Mouse (Mus musculus): ENCODE measurements at regions not wholly inside any gene's neighbourhood (a gene's known extent, or its start where the extent isn't known, plus 50 kb on each side); places are given as distances from the start of the nearest gene placed in this dataset.
"Not testable (repeated sequence)": the region's sequence is repeated elsewhere in the genome, so short reads cannot be mapped to it uniquely, and the experiment has no call there.

- no peak overlapping the region for H3K4me3 ChIP-seq (replicated peaks)
- no peaks in the 10 kb centered on the region for H3K27me3 ChIP-seq (replicated peaks)
- no peaks in the 10 kb centered on the region for H3K4me1 ChIP-seq
- H3K9ac ChIP-seq, result no peak overlapping the region
- WGBS, result 49% methylated on average over 4 of the region's 4 CpGs
- no peaks in the 10 kb centered on the region for H3K9me3 ChIP-seq
- H3K36me3 ChIP-seq, result no peaks in the 10 kb centered on the region
- no peak overlapping the region for H3K27ac ChIP-seq
- H3K4me2 ChIP-seq, result no peak overlapping the region
- ATAC-seq (ENCODE audit: insufficient read depth, low FRiP score, low read depth), result no peak
Measured at GRCm38 (mm10) chr8:89980441-89980840, 367.7 kb downstream of the Tox3 start.

GRCm38 (mm10) chr8:89962799-89963198, 385.3 kb downstream of the Tox3 start:
- Histone ChIP-seq H3K4me1 (no peaks in the 10 kb centered on the region), H3K27me3 (replicated peaks) (no peaks in the 10 kb centered on the region), H3K9ac (no peak overlapping the region), H3K36me3 (no peaks in the 10 kb centered on the region), H3K4me3 (replicated peaks) (no peak overlapping the region), H3K9me3 (no peaks in the 10 kb centered on the region), H3K4me2 (no peak overlapping the region), H3K27ac (no peak overlapping the region)
- no peak for ATAC-seq (ENCODE audit: insufficient read depth, low FRiP score, low read depth)
- 89% methylated on average over 1 of the region's 1 CpGs for WGBS

- Histone ChIP-seq H3K9me3 (no peaks in the 10 kb centered on the region), H3K4me1 (no peaks in the 10 kb centered on the region), H3K4me3 (replicated peaks) (no peak overlapping the region), H3K36me3 (no peaks in the 10 kb centered on the region), H3K4me2 (no peak overlapping the region), H3K27me3 (replicated peaks) (no peaks in the 10 kb centered on the region), H3K27ac (no peak overlapping the region), H3K9ac (no peak overlapping the region)
- no peak for ATAC-seq (ENCODE audit: insufficient read depth, low FRiP score, low read depth)
Measured at GRCm38 (mm10) chr8:89957486-89957885, 390.7 kb downstream of the Tox3 start.

- Histone ChIP-seq H3K4me2 (no peak overlapping the region), H3K4me1 (no peaks in the 10 kb centered on the region), H3K36me3 (no peaks in the 10 kb centered on the region), H3K4me3 (replicated peaks) (no peak overlapping the region), H3K9me3 (no peaks in the 10 kb centered on the region), H3K27ac (no peak overlapping the region), H3K9ac (no peak overlapping the region), H3K27me3 (replicated peaks) (no peaks in the 10 kb centered on the region)
- ATAC-seq (ENCODE audit: insufficient read depth, low FRiP score, low read depth), result no peak
- WGBS, result 85% methylated on average over 11 of the region's 11 CpGs
Measured at GRCm38 (mm10) chr8:89956482-89957020, 391.6 kb downstream of the Tox3 start.

- Histone ChIP-seq H3K36me3 (no peaks in the 10 kb centered on the region), H3K27me3 (replicated peaks) (no peaks in the 10 kb centered on the region), H3K9me3 (no peaks in the 10 kb centered on the region), H3K4me1 (no peaks in the 10 kb centered on the region), H3K9ac (no peak overlapping the region), H3K4me2 (no peak overlapping the region), H3K27ac (no peak overlapping the region), H3K4me3 (replicated peaks) (no peak overlapping the region)
- no peak for ATAC-seq (ENCODE audit: insufficient read depth, low FRiP score, low read depth)
- WGBS, result 83% methylated on average over 1 of the region's 1 CpGs
Measured at GRCm38 (mm10) chr8:89938836-89939235, 409.3 kb downstream of the Tox3 start.

- Histone ChIP-seq H3K9ac (no peak overlapping the region), H3K27ac (no peak overlapping the region), H3K4me1 (no peaks in the 10 kb centered on the region), H3K27me3 (replicated peaks) (no peaks in the 10 kb centered on the region), H3K4me2 (no peak overlapping the region), H3K9me3 (no peaks in the 10 kb centered on the region), H3K4me3 (replicated peaks) (no peak overlapping the region), H3K36me3 (no peaks in the 10 kb centered on the region)
- no peak for ATAC-seq (ENCODE audit: insufficient read depth, low FRiP score, low read depth)
- 77% methylated on average over 2 of the region's 2 CpGs for WGBS
Measured at GRCm38 (mm10) chr8:89934521-89934920, 413.6 kb downstream of the Tox3 start.

- 36% methylated on average over 3 of the region's 3 CpGs for WGBS
- no peak overlapping the region for H3K4me2 ChIP-seq
- no peaks in the 10 kb centered on the region for H3K4me1 ChIP-seq
- H3K36me3 ChIP-seq, result no peaks in the 10 kb centered on the region
- no peak for ATAC-seq (ENCODE audit: insufficient read depth, low FRiP score, low read depth)
- H3K9me3 ChIP-seq, result no peaks in the 10 kb centered on the region
- no peak overlapping the region for H3K27ac ChIP-seq
- H3K9ac ChIP-seq, result no peak overlapping the region
- no peak overlapping the region for H3K4me3 ChIP-seq (replicated peaks)
- no peaks in the 10 kb centered on the region for H3K27me3 ChIP-seq (replicated peaks)
Measured at GRCm38 (mm10) chr8:89926666-89927232, 421.4 kb downstream of the Tox3 start.

GRCm38 (mm10) chr8:89924697-89925096, 423.4 kb downstream of the Tox3 start:
- H3K36me3 ChIP-seq; H3K4me3 ChIP-seq (replicated peaks); H3K4me1 ChIP-seq; H3K27me3 ChIP-seq (replicated peaks); H3K9me3 ChIP-seq; H3K27ac ChIP-seq; H3K9ac ChIP-seq; ATAC-seq (ENCODE audit: insufficient read depth, low FRiP score, low read depth); H3K4me2 ChIP-seq: not testable (repeated sequence)
- 100% methylated on average over 12 of the region's 22 CpGs for WGBS

GRCm38 (mm10) chr8:89914076-89914475, 434.1 kb downstream of the Tox3 start:
- H3K9me3 ChIP-seq, result no peaks in the 10 kb centered on the region
- no peak overlapping the region for H3K4me3 ChIP-seq (replicated peaks)
- H3K27ac ChIP-seq, result no peak overlapping the region
- H3K36me3 ChIP-seq, result no peaks in the 10 kb centered on the region
- no peak overlapping the region for H3K4me2 ChIP-seq
- WGBS, result 83% methylated on average over 6 of the region's 6 CpGs
- H3K9ac ChIP-seq, result no peak overlapping the region
- H3K27me3 ChIP-seq (replicated peaks), result no peaks in the 10 kb centered on the region
- no peak for ATAC-seq (ENCODE audit: insufficient read depth, low FRiP score, low read depth)
- H3K4me1 ChIP-seq, result no peaks in the 10 kb centered on the region

- Histone ChIP-seq H3K4me1 (no peaks in the 10 kb centered on the region), H3K27me3 (replicated peaks) (no peaks in the 10 kb centered on the region), H3K9me3 (no peaks in the 10 kb centered on the region), H3K4me2 (no peak overlapping the region), H3K9ac (no peak overlapping the region), H3K27ac (no peak overlapping the region), H3K4me3 (replicated peaks) (no peak overlapping the region), H3K36me3 (no peaks in the 10 kb centered on the region)
- no peak for ATAC-seq (ENCODE audit: insufficient read depth, low FRiP score, low read depth)
- 73% methylated on average over 6 of the region's 6 CpGs for whole genome bisulfite sequencing
Measured at GRCm38 (mm10) chr8:89906200-89906599, 441.9 kb downstream of the Tox3 start.

- Histone ChIP-seq H3K27me3 (replicated peaks) (no peaks in the 10 kb centered on the region), H3K4me3 (replicated peaks) (no peak overlapping the region), H3K36me3 (no peaks in the 10 kb centered on the region), H3K4me2 (no peak overlapping the region), H3K9me3 (no peaks in the 10 kb centered on the region), H3K27ac (no peak overlapping the region), H3K9ac (no peak overlapping the region), H3K4me1 (no peaks in the 10 kb centered on the region)
- 47% methylated on average over 3 of the region's 3 CpGs for whole genome bisulfite sequencing
- no peak for ATAC-seq (ENCODE audit: insufficient read depth, low FRiP score, low read depth)
Measured at GRCm38 (mm10) chr8:89905588-89905987, 442.6 kb downstream of the Tox3 start.

GRCm38 (mm10) chr8:89903346-89903745, 444.8 kb downstream of the Tox3 start:
- H3K4me3 ChIP-seq (replicated peaks), result no peak overlapping the region
- no peak overlapping the region for H3K9ac ChIP-seq
- no peaks in the 10 kb centered on the region for H3K4me1 ChIP-seq
- H3K27ac ChIP-seq, result no peak overlapping the region
- H3K9me3 ChIP-seq, result no peaks in the 10 kb centered on the region
- ATAC-seq (ENCODE audit: insufficient read depth, low FRiP score, low read depth), result no peak
- H3K4me2 ChIP-seq, result no peak overlapping the region
- 89% methylated on average over 1 of the region's 1 CpGs for WGBS
- H3K27me3 ChIP-seq (replicated peaks), result no peaks in the 10 kb centered on the region
- H3K36me3 ChIP-seq, result no peaks in the 10 kb centered on the region

GRCm38 (mm10) chr8:89872768-89873167, 475.4 kb downstream of the Tox3 start:
- H3K9ac ChIP-seq, result no peak overlapping the region

More at GRCm38 (mm10) chr8:89872768-89873167, 475.4 kb downstream of the Tox3 start:
- no peak overlapping the region for H3K27ac ChIP-seq
- no peak overlapping the region for H3K4me3 ChIP-seq (replicated peaks)
- WGBS, result 67% methylated on average over 5 of the region's 5 CpGs
- ATAC-seq (ENCODE audit: insufficient read depth, low FRiP score, low read depth), result no peak
- no peaks in the 10 kb centered on the region for H3K9me3 ChIP-seq
- no peaks in the 10 kb centered on the region for H3K36me3 ChIP-seq
- H3K4me2 ChIP-seq, result no peak overlapping the region
- H3K27me3 ChIP-seq (replicated peaks), result no peaks in the 10 kb centered on the region
- H3K4me1 ChIP-seq, result no peaks in the 10 kb centered on the region

All from stomach, embryonic 15.5 days (tissue).